Mouse (Mus musculus) embryonic facial prominence, embryonic 13.5 days (tissue): ENCODE results near the gene Zfp978. TPM values are rescaled to one million over a fixed set of nuclear protein-coding genes. Genes with fewer than 3 reads are reported as not detected.
A peak's percentile ranks its signal among the peaks of the same experiment; 100 is the strongest.
"Not testable (repeated sequence)": the region's sequence is repeated elsewhere in the genome, so short reads cannot be mapped to it uniquely, and the experiment has no call there.

Experiments used
- ATAC-seq: fragments of 200-750 bp; cut with Nextera tagmentation; 2 replicates; pipeline ENCODE4 v1.8.0; 2017; ENCODE audit warnings: low read depth; ENCODE audit not compliant: insufficient number of reproducible peaks, insufficient read depth, low FRiP score, low TSS enrichment
- H3K27ac ChIP-seq: fragments of 300-500 bp; sonication (generic); 2 replicates; pipeline ENCODE4 v1.5.1; 2015; ENCODE audit warnings: moderate library complexity, mild to moderate bottlenecking, inconsistent platforms
- H3K27me3 ChIP-seq: fragments of 300-500 bp; sonication (generic); 2 replicates; pipeline ENCODE4 v1.6.1; 2015; ENCODE audit warnings: mild to moderate bottlenecking, inconsistent platforms
- H3K36me3 ChIP-seq: fragments of 300-500 bp; sonication (generic); 2 replicates; pipeline ENCODE4 v1.6.1; 2015; ENCODE audit warnings: mild to moderate bottlenecking, inconsistent platforms
- H3K4me1 ChIP-seq: fragments of 300-500 bp; sonication (generic); 2 replicates; pipeline ENCODE4 v1.6.1; 2015; ENCODE audit warnings: inconsistent platforms
- H3K4me2 ChIP-seq: fragments of 300-500 bp; sonication (generic); 2 replicates; pipeline ENCODE4 v1.6.1; 2015; ENCODE audit warnings: moderate library complexity, mild to moderate bottlenecking, inconsistent platforms
- H3K4me3 ChIP-seq: fragments of 300-500 bp; sonication (generic); 2 replicates; pipeline ENCODE4 v1.5.1; 2015; ENCODE audit warnings: mild to moderate bottlenecking, inconsistent platforms
- H3K9ac ChIP-seq: fragments of 300-500 bp; sonication (generic); 2 replicates; pipeline ENCODE4 v1.6.1; 2015; ENCODE audit warnings: mild to moderate bottlenecking, inconsistent platforms
- H3K9me3 ChIP-seq: fragments of 300-500 bp; sonication (generic); 2 replicates; pipeline ENCODE4 v1.6.1; 2016; ENCODE audit warnings: inconsistent platforms
- WGBS: fragments of 180-500 bp; shearing (Covaris S2); methylation state at CpG from one replicate; pipeline ENCODE4 v1.1.7; 2015; ENCODE audit warnings: mixed read lengths; 5-methylcytosine and 5-hydroxymethylcytosine counted together
- polyA plus RNA-seq: library from polyadenylated mRNA; unstranded; fragments of >200 nt; fragmentation: Nextera tagmentation; extraction: Ambion mirVana; gene quantifications from 2 replicates; pipeline ENCODE4 v1.2.1, GENCODE M21; 2015

Gene Zfp978
- not detected in 2 replicates for polyA plus RNA-seq

- not testable (repeated sequence) for ATAC-seq, H3K4me1 ChIP-seq, H3K4me2 ChIP-seq, H3K27ac ChIP-seq, H3K4me3 ChIP-seq, H3K27me3 ChIP-seq, H3K9me3 ChIP-seq, H3K36me3 ChIP-seq, H3K9ac ChIP-seq
- WGBS = no CpG with 5 or more reads among the region's 6 CpGs
These were observed at the start of gene Zfp978 for GRCm38 (mm10) chr4:147361003-147361402. Gene Zfp978, plus strand, starts transcription at chr4:147361303.

GRCm38 (mm10) chr4:147335036-147335690 lies 25.9 kb upstream of the Zfp978 start:
- not testable (repeated sequence) for H3K4me2 ChIP-seq, H3K36me3 ChIP-seq, H3K27ac ChIP-seq, H3K4me1 ChIP-seq, H3K27me3 ChIP-seq, H3K9ac ChIP-seq, H3K4me3 ChIP-seq
- WGBS = 86% methylated on average over 2 of the region's 2 CpGs
- peak; percentile 80 for ATAC-seq
- H3K9me3 ChIP-seq = peaks cover 59% of the 10 kb centered on the region

GRCm38 (mm10) chr4:147335691-147336367 lies 25.3 kb upstream of the Zfp978 start:
- H3K27ac ChIP-seq = not testable (repeated sequence)

GRCm38 (mm10) chr4:147336368-147337195 lies 24.5 kb upstream of the Zfp978 start:
- not testable (repeated sequence) for H3K36me3 ChIP-seq, H3K4me3 ChIP-seq, H3K4me2 ChIP-seq, H3K4me1 ChIP-seq, H3K27ac ChIP-seq, H3K27me3 ChIP-seq, H3K9ac ChIP-seq
- WGBS = 63% methylated on average over 6 of the region's 6 CpGs
- peak; percentile 81 for ATAC-seq
- peaks cover 65% of the 10 kb centered on the region for H3K9me3 ChIP-seq

More at GRCm38 (mm10) chr4:147335691-147336367, 25.3 kb upstream of the Zfp978 start:
- H3K4me2 ChIP-seq, H3K36me3 ChIP-seq, H3K4me1 ChIP-seq, H3K4me3 ChIP-seq, H3K9ac ChIP-seq, H3K27me3 ChIP-seq: not testable (repeated sequence)
- WGBS = 20% methylated on average over 1 of the region's 1 CpGs
- peak; percentile 54 for ATAC-seq
- peaks cover 63% of the 10 kb centered on the region for H3K9me3 ChIP-seq

GRCm38 (mm10) chr4:147337520-147337919 lies 23.6 kb upstream of the Zfp978 start:
- H3K9me3 ChIP-seq = peaks cover 65% of the 10 kb centered on the region
- not testable (repeated sequence) for H3K27me3 ChIP-seq, H3K27ac ChIP-seq, ATAC-seq, H3K4me1 ChIP-seq, H3K9ac ChIP-seq, H3K36me3 ChIP-seq, H3K4me2 ChIP-seq, H3K4me3 ChIP-seq
- WGBS = 89% methylated on average over 2 of the region's 2 CpGs

GRCm38 (mm10) chr4:147338032-147338610 lies 23.0 kb upstream of the Zfp978 start:
- H3K4me3 ChIP-seq = no peak overlapping the region
- H3K4me1 ChIP-seq = no peaks in the 10 kb centered on the region
- no peak for ATAC-seq
- H3K4me2 ChIP-seq = no peak overlapping the region
- no peak overlapping the region for H3K9ac ChIP-seq
- no peaks in the 10 kb centered on the region for H3K36me3 ChIP-seq
- WGBS = 70% methylated on average over 5 of the region's 5 CpGs
- no peak overlapping the region for H3K27ac ChIP-seq
- H3K27me3 ChIP-seq = no peaks in the 10 kb centered on the region
- peaks cover 69% of the 10 kb centered on the region for H3K9me3 ChIP-seq

- H3K36me3 ChIP-seq, H3K4me3 ChIP-seq, H3K27ac ChIP-seq, H3K4me1 ChIP-seq, ATAC-seq, H3K9ac ChIP-seq, H3K4me2 ChIP-seq, H3K27me3 ChIP-seq: not testable (repeated sequence)
- peaks cover 71% of the 10 kb centered on the region for H3K9me3 ChIP-seq
- 81% methylated on average over 3 of the region's 3 CpGs for WGBS
These were observed 22.4 kb upstream of the Zfp978 start for GRCm38 (mm10) chr4:147338706-147339105.

- 70% methylated on average over 7 of the region's 7 CpGs for WGBS
- not testable (repeated sequence) for H3K9ac ChIP-seq, H3K36me3 ChIP-seq, H3K27ac ChIP-seq, H3K27me3 ChIP-seq, H3K4me1 ChIP-seq, ATAC-seq, H3K4me3 ChIP-seq, H3K4me2 ChIP-seq
- H3K9me3 ChIP-seq = peaks cover 67% of the 10 kb centered on the region
These were observed 21.4 kb upstream of the Zfp978 start for GRCm38 (mm10) chr4:147339601-147340219.

GRCm38 (mm10) chr4:147340236-147340635 lies 20.9 kb upstream of the Zfp978 start:
- not testable (repeated sequence) for H3K27ac ChIP-seq, ATAC-seq, H3K4me1 ChIP-seq, H3K4me3 ChIP-seq, H3K27me3 ChIP-seq, H3K36me3 ChIP-seq, H3K9ac ChIP-seq, H3K4me2 ChIP-seq
- peaks cover 66% of the 10 kb centered on the region for H3K9me3 ChIP-seq
- 63% methylated on average over 3 of the region's 3 CpGs for WGBS

- not testable (repeated sequence) for ATAC-seq, H3K4me3 ChIP-seq, H3K27me3 ChIP-seq, H3K36me3 ChIP-seq, H3K9ac ChIP-seq, H3K27ac ChIP-seq, H3K4me1 ChIP-seq, H3K4me2 ChIP-seq
- 84% methylated on average over 3 of the region's 3 CpGs for WGBS
- H3K9me3 ChIP-seq = peaks cover 60% of the 10 kb centered on the region
These were observed 20.2 kb upstream of the Zfp978 start for GRCm38 (mm10) chr4:147340876-147341275.
